Mouse (Mus musculus) testis, adult 2 months (tissue): ENCODE measurements around the gene Tecpr2.

Source experiments
- CTCF ChIP-seq: fragments of 200-500 bp; IDR thresholded peaks from 2 replicates; pipeline ENCODE4 v1.5.1; 2012; ENCODE audit warnings: low read depth, mild to moderate bottlenecking, inconsistent platforms, low read length, moderate library complexity; ENCODE audit not compliant: control insufficient read depth, insufficient read depth, insufficient replicate concordance
- POLR2A ChIP-seq: fragments of 200-500 bp; IDR thresholded peaks from 2 replicates; pipeline ENCODE4 v1.6.1; 2012; ENCODE audit warnings: low read depth, mild to moderate bottlenecking, inconsistent platforms, low read length, moderate library complexity; ENCODE audit not compliant: control insufficient read depth

DNA sequence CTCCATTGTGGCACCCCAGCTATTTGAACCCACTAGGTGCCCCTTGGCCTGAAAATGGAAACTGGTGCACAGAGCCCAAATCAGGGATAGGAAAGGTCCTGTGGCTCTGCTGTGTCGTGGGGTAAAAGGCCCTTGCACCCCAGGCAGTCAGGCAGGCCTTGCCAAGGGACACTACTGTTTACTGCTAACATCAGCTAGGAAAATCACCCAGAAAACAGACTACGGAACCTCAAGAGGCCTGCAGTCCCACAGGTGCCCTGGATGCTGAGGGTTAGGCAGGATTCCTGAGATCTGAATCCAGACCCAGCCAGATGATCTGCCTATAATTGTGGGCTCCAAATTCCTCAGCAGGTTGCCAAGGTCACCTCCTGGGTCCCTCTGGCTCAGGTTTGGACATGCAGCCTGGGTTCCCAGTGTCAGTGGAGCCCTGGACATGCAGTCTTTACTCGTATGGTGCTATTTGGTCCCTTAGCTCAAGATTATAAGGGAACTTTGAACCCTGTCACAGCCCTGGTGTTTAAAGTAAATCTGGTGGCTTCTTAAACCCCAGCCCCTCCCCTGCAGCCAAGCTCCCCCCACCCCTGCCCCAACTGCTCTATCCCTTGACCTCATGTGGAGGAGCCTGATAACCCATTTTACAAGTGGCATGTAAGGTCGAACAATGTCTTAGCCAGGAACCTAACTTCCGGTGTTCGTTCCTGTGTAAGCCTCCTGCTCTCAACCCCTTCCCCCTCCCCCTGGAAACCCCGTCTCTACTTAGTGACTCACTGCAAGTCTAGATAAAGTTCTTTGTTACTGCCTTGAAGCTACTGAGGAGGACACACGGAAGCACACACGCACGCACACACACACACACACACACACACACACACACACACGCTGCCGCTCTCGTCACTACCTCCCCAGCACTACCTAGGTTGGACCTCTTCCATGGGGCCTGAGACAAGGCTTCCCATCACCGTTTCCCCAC lies 118.4 kb downstream of the Tecpr2 start:
- TF ChIP-seq CTCF (no peak), POLR2A (no peak)
